Mouse (Mus musculus) lung, postnatal 0 days (tissue): ENCODE measurements at regions not wholly inside any gene's neighbourhood (a gene's known extent, or its start where the extent isn't known, plus 50 kb on each side); places are given as distances from the start of the nearest gene placed in this dataset.

ENCODE experiments used
- ATAC-seq: fragments of 200-750 bp; cut with Nextera tagmentation; 2 replicates; pipeline ENCODE4 v1.8.0; 2017; ENCODE audit warnings: moderate library complexity
- DNase-seq: peaks from one replicate; pipeline ENCODE4 v3.0.0-alpha.2; 2016; ENCODE audit warnings: low spot score
- H3K27ac ChIP-seq: fragments of 300-500 bp; sonication (generic); 2 replicates; pipeline ENCODE4 v1.5.1; 2014; ENCODE audit warnings: antibody characterized with exemption, mild to moderate bottlenecking, low read length, mixed read lengths
- H3K27me3 ChIP-seq: fragments of 300-500 bp; sonication (generic); replicated peaks from 2 replicates; pipeline ENCODE4 v1.6.1; 2014; ENCODE audit warnings: low read length, mixed read lengths; ENCODE audit not compliant: insufficient read depth
- H3K36me3 ChIP-seq: fragments of 300-500 bp; sonication (generic); 2 replicates; pipeline ENCODE4 v1.6.1; 2014; ENCODE audit warnings: low read length, mixed read lengths; ENCODE audit not compliant: insufficient read depth
- H3K4me1 ChIP-seq: fragments of 300-500 bp; sonication (generic); 2 replicates; pipeline ENCODE4 v1.6.1; 2014; ENCODE audit warnings: antibody characterized with exemption, low read depth, low read length, mixed read lengths; ENCODE audit not compliant: insufficient read depth
- H3K4me2 ChIP-seq: fragments of 300-500 bp; sonication (generic); replicated peaks from 2 replicates; pipeline ENCODE4 v1.6.1; 2014; ENCODE audit warnings: low read depth, mild to moderate bottlenecking, low read length, moderate library complexity, mixed read lengths
- H3K4me3 ChIP-seq: fragments of 300-500 bp; sonication (generic); 2 replicates; pipeline ENCODE4 v1.5.1; 2014; ENCODE audit warnings: low read depth, low read length
- H3K9ac ChIP-seq: fragments of 300-500 bp; sonication (generic); replicated peaks from 2 replicates; pipeline ENCODE4 v1.6.1; 2014; ENCODE audit warnings: low read depth, mild to moderate bottlenecking
- H3K9me3 ChIP-seq: fragments of 300-500 bp; sonication (generic); 2 replicates; pipeline ENCODE4 v1.6.1; 2016; ENCODE audit warnings: low read length, mixed read lengths
- CTCF ChIP-seq: IDR thresholded peaks from 2 replicates; pipeline ENCODE4 v1.5.1; 2016; ENCODE audit warnings: antibody characterized with exemption, mild to moderate bottlenecking
- EP300 ChIP-seq: IDR thresholded peaks from 2 replicates; pipeline ENCODE4 v1.6.1; 2016; ENCODE audit warnings: antibody characterized with exemption, mild to moderate bottlenecking, control low read depth
- WGBS: fragments of 180-500 bp; shearing (Covaris S2); extraction: QIAGEN DNeasy Blood & Tissue Kit; methylation state at CpG from one replicate; pipeline ENCODE4 v1.1.7; 2014; 5-methylcytosine and 5-hydroxymethylcytosine counted together

- Histone ChIP-seq H3K27me3 (no peaks in the 10 kb centered on the region), H3K4me2 (no peak overlapping the region), H3K9ac (no peak overlapping the region), H3K36me3 (no peaks in the 10 kb centered on the region), H3K4me1 (no peaks in the 10 kb centered on the region), H3K4me3 (no peak overlapping the region), H3K9me3 (no peaks in the 10 kb centered on the region), H3K27ac (no peak overlapping the region)
- whole genome bisulfite sequencing: 67% methylated on average over 20 of the region's 20 CpGs
- DNase-seq (no peak), ATAC-seq (no peak)
- no peak for TF ChIP-seq CTCF
- no peak for TF ChIP-seq EP300
Observed at GRCm38 (mm10) chr10:25000231-25001222, 73.2 kb upstream of the Arg1 start.

- no peak for TF ChIP-seq EP300
- no peak for TF ChIP-seq CTCF
- Histone ChIP-seq H3K9me3 (no peaks in the 10 kb centered on the region), H3K9ac (no peak overlapping the region), H3K27me3 (no peaks in the 10 kb centered on the region), H3K4me1 (no peaks in the 10 kb centered on the region), H3K4me3 (no peak overlapping the region), H3K4me2 (no peak overlapping the region), H3K36me3 (no peaks in the 10 kb centered on the region), H3K27ac (no peak overlapping the region)
- whole genome bisulfite sequencing: 75% methylated on average over 5 of the region's 5 CpGs
- ATAC-seq: no peak
- no peak for DNase-seq
Observed at GRCm38 (mm10) chr10:24999807-25000206, 72.5 kb upstream of the Arg1 start.

- no peaks in the 10 kb centered on the region for H3K9me3 ChIP-seq
- no peak overlapping the region for H3K9ac ChIP-seq
- H3K4me2 ChIP-seq: no peak overlapping the region
- TF ChIP-seq EP300 (no peak), CTCF (no peak)
- WGBS: 76% methylated on average over 3 of the region's 3 CpGs
- H3K36me3 ChIP-seq: no peaks in the 10 kb centered on the region
- H3K27me3 ChIP-seq: no peaks in the 10 kb centered on the region
- no peak overlapping the region for H3K4me3 ChIP-seq
- no peak overlapping the region for H3K27ac ChIP-seq
- no peaks in the 10 kb centered on the region for H3K4me1 ChIP-seq
- no peak for ATAC-seq
- DNase-seq: no peak
Observed at GRCm38 (mm10) chr10:24997661-24998060, 70.4 kb upstream of the Arg1 start.

- TF ChIP-seq EP300: no peak
- TF ChIP-seq CTCF: no peak
- H3K4me2 ChIP-seq: no peak overlapping the region
- 88% methylated on average over 2 of the region's 2 CpGs for WGBS
- H3K4me1 ChIP-seq: no peaks in the 10 kb centered on the region
- no peaks in the 10 kb centered on the region for H3K9me3 ChIP-seq
- H3K9ac ChIP-seq: no peak overlapping the region
- H3K27me3 ChIP-seq: no peaks in the 10 kb centered on the region
- ATAC-seq (no peak), DNase-seq (no peak)
- no peaks in the 10 kb centered on the region for H3K36me3 ChIP-seq
- no peak overlapping the region for H3K4me3 ChIP-seq
- H3K27ac ChIP-seq: no peak overlapping the region
Observed at GRCm38 (mm10) chr10:24995751-24996150, 68.5 kb upstream of the Arg1 start.

- H3K4me1 ChIP-seq: no peaks in the 10 kb centered on the region
- no peak for TF ChIP-seq EP300
- TF ChIP-seq CTCF: no peak
- 82% methylated on average over 2 of the region's 2 CpGs for WGBS
- no peaks in the 10 kb centered on the region for H3K27me3 ChIP-seq
- DNase-seq (no peak), ATAC-seq (no peak)
- H3K9ac ChIP-seq: no peak overlapping the region
- H3K27ac ChIP-seq: no peak overlapping the region
- no peak overlapping the region for H3K4me3 ChIP-seq
- H3K36me3 ChIP-seq: no peaks in the 10 kb centered on the region
- H3K4me2 ChIP-seq: no peak overlapping the region
- no peaks in the 10 kb centered on the region for H3K9me3 ChIP-seq
Observed at GRCm38 (mm10) chr10:24989965-24990653, 62.8 kb upstream of the Arg1 start.

DNA sequence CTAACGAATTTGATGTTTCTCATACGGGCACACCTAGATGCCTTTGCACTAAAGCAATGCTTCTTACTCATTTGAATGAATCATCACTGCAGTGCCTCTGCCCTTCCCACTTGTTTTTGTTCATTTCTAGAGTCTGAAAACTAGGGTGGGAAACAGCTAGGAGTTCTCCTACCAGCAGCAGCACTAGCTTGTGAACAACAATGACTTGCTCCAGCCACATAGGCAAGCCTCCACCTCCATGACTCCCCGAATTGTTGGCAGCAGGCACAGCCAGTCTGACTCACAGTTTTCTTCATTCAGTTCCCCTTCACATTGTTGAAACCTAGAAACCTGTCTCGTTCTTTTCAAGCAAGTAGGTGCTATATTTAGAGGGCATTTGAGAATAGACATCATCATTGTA, 57.5 kb upstream of the Arg1 start:
- no peak overlapping the region for H3K4me3 ChIP-seq
- no peak overlapping the region for H3K9ac ChIP-seq
- 87% methylated on average over 4 of the region's 4 CpGs for WGBS
- H3K9me3 ChIP-seq: no peaks in the 10 kb centered on the region
- no peak overlapping the region for H3K27ac ChIP-seq
- ATAC-seq (no peak), DNase-seq (no peak)
- no peak overlapping the region for H3K4me2 ChIP-seq
- TF ChIP-seq EP300: no peak
- TF ChIP-seq CTCF: no peak
- no peaks in the 10 kb centered on the region for H3K36me3 ChIP-seq
- H3K27me3 ChIP-seq: no peaks in the 10 kb centered on the region
- no peaks in the 10 kb centered on the region for H3K4me1 ChIP-seq
